Mouse (Mus musculus) gastrocnemius, postnatal 25 days (tissue): ENCODE measurements around the gene Piwil1. TPM values are rescaled to one million over a fixed set of nuclear protein-coding genes. Genes with fewer than 3 reads are reported as not detected.

Source experiments
- DNase-seq: peaks from one replicate; pipeline ENCODE4 v3.0.0; 2022
- long read RNA-seq, 2 experiments: library from polyadenylated mRNA; stranded (forward); transcript quantifications; one replicate each; pipeline ENCODE4 v2.0.0; 2021
- total RNA-seq, 2 experiments: library from RNA; stranded (reverse); gene quantifications; 1 replicate in 1 of 2; 2 replicates in 1 of 2; pipeline ENCODE4 v1.2.3; 2021

Piwil1 gene
- total RNA-seq, result not detected
- long read RNA-seq, experiment 1, result 0 reads
- long read RNA-seq, experiment 2, result 0 reads

DNA sequence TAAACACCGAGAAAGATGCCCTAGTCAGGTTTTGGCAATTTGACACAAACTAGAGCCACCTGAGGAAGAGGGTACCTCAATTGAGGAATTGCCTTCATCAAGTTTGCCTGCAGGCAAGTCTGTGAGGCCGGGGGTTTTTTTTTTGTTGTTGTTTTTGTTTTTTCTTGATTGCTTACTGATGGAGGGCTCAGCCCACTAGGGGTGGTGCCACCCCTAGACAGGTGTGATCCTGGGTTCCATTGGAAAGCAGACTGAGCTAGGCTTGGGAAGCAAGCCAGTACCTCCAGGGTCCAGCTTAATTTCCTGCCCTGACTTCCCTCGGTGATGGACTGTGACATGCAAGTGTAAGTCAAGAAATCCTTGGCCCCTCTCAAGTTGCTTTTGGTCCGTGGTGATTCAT is at the start of gene Piwil1:
Piwil1 (plus strand) TSS at position 301 of the 400 bp plus-strand sequence.
- no peak for DNase-seq

GRCm38 (mm10) chr5:128656496-128657135 is 45.7 kb upstream of the Piwil1 start:
- DNase-seq, result no peak

DNA sequence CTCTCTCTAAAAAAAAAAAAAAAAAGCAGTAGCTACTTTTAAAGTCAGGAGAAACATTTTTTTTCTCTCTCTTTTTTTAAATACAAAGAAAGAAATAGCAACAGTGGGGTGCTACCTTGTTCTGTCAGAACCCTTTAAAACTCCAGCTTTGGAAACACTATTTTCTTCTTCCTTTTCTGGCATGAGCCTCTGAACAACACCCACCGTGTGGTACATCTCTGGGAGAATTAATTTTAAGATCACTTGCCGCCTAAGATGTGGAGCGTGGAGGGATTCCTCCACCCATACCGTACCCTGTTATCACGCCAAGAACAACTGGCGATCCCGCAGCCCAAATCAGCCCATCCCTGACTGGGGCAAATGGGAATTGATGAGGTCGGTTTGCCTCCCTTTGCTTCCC is 42.2 kb upstream of the Piwil1 start:
- DNase-seq, result no peak

- DNase-seq, result no peak
Measured at GRCm38 (mm10) chr5:128662881-128663280, 39.4 kb upstream of the Piwil1 start.

DNA sequence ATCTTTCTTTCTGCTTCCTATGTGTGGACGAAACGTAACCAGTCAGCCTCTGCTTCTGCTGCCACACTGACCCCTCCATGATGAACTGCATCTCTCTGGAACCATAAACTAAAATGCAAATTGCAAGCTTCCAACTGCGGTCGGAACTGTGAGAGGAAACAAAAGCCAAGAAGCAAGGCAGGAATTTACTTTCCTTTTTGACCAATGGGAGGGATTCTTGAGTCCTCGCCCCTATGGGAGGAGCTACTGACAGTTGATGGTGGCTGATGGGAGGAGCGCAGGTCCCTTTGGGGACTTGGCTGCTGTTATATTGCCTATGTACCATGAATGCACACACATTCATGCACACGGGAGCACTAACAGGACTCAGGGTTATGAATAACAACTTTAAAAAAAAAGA is 38.3 kb upstream of the Piwil1 start:
- DNase-seq, result no peak

DNA sequence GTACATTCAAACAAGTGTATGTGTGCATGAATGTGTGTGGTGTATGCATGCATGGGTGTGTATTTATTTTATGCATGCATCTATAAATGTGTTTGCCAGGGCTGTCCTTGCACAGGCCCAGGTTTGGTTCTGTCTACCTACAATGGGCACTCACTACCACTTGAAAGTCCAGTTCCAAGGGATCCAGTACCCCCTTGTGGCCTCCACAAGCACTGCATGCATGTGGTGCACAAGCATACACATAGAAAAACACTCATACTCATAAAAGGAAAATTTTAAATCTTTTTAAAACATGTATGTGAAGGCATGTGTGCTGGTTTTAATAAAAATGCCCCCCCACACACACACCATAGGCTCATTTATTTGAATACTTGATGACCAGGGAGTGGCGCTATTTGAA is 37.3 kb upstream of the Piwil1 start:
- DNase-seq, result no peak

DNA sequence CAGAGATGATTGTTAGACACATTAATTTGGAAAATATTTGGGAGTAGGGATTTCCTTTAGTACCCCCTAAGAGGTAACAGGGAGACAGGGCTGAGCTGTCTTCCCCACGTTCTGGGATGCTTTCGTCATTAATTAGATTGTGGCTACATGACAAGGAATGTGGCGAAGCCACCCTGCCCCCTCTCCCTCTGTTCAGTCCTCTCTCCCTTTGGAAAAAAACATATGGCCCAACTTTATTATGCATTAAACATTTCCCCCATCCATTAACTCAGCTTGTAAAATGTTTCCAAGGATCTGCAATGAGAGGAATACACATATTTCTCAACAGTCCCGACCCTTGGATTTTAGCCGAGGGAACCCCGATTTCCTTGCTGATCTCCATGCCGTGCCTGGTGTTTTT is 35.0 kb upstream of the Piwil1 start:
- DNase-seq, result no peak

GRCm38 (mm10) chr5:128674124-128674523 is 28.2 kb upstream of the Piwil1 start:
- no peak for DNase-seq

- no peak for DNase-seq
Measured at GRCm38 (mm10) chr5:128677373-128677772, 25.0 kb upstream of the Piwil1 start.

DNA sequence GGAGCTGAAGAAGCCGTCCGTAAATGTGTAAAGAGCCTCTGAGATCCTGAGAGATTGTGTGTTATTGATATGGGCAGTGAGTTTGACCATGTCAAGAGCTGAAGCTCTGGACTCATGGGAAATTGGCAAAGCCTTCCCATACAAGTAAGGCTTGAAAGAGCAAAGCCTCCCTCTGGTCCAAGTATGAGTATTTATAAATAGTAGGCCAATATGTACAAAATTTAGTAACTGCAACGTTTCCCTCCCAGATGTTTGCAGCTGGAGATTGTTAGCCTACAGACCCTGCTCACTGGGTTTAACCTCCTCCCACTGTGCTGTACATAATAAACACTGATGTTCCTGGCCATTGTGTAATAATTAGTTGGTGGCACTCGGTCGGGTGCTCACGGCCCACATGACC is 24.5 kb upstream of the Piwil1 start:
- no peak for DNase-seq

DNA sequence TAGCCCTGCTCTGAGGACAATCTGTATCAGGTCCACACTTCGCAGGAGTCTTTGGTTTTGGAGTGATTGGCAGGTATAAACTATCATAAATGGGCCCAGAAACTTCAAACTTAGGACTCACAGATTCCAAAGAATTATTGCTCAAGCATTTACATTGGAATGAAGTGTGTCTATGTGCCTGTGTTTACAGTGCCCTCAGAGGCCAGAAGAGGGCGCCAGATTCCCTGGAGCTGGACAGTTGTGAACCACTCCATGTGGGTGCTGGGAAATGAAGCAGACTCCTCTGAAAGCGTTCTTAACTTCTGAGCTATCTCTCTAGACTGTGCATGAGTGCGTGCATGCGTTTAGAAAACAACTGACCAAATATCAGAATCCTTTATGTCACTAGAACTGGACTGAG is 20.9 kb upstream of the Piwil1 start:
- no peak for DNase-seq

DNA sequence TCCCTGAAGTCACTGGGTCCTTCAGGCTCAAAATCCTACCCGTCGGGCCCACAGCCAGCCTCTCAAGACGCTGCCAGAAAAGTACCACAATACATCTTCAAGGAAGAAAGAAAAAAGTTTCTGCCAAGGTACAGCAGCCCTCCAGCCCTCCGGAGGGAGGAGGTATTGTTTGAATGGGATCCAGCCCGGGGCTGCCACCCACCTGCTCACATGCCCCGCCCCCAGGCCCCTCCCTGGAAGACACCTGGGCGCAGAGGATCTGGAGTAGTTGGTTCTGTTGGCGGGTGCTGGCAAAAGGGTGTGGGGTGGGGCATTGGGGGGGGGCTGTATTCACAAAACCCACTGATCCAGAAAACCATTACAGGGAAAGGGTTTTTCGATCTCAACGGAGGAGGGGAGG is 18.1 kb upstream of the Piwil1 start:
- DNase-seq, result no peak

DNA sequence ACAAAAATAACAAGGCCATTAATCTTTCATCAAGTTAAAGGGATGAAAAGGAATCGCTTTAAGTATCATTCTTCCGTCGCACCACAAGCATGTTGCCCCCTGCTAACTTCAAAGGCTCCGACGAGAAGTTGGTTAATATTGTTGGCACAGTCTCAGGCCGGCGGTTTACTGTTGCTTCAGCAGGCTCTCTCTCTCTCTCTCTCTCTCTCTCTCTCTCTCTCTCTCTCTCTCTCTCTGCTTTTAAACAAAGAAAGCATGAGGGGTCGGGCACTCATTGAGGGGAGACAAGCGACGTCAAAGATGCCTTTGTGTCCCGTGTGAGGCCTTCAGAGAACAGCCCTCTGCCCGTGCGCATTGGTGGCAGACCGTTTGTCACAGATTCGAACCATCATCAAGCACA is 17.7 kb upstream of the Piwil1 start:
- no peak for DNase-seq

GRCm38 (mm10) chr5:128687139-128687538 is 15.2 kb upstream of the Piwil1 start:
- DNase-seq, result no peak

DNA sequence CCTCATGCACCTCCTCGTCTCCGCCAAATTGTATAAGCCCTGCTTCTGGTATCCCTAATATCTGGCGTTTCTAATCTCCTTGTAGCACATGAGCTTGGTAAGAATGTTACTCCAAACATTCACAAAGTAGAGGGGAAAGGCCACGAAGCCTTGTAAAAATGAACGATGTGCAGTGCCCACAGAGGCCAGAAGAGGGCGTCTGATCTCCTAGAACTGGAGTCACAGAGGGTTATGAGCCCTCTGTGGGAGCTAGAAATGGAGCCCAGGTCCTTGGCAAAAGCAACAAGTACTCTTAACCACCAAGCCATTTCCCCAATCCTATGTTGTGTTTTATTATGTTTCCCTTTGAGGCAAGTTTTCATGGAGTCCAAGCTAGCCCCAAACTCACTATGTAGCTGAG is 8.2 kb upstream of the Piwil1 start:
- DNase-seq, result no peak

GRCm38 (mm10) chr5:128694611-128695325 is 7.6 kb upstream of the Piwil1 start:
- no peak for DNase-seq

DNA sequence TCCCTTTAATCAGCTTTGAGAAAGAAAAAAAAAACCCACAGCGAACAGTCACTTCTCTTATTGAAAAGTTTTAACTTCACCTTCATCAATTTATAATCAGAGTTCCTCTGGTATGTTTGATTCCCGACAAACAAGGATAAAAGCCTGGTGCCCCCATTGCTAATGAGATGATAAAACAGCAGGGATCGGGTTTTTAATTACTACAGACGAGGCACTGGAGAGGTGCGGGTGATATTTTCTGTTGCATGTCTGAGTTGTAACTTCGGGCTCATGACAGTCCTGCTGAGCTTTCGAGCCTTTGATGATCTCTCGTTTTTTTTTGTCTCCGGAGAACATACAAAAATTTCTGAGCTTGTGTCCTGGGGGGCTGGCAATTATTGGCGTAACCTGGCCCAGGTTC is 5.5 kb upstream of the Piwil1 start:
- no peak for DNase-seq

DNA sequence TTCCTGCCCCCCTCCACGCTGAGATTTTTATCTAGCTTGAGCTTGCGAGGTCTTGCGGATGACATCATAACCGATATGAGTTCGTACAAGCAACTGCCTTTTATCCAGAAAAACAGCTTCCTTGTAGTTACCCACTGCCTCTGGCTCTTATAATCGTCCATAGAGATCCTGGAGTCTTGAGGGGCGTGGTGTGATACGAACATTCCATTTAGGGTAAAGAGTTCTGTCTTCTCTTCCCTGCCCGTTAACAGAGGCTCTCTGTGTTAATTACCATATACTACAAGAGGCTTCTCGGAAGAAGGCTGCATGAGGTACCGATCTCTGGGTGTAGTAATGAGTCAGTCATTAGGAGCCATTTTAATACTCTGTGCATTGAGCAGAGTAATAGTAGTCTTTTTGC is 1.6 kb upstream of the Piwil1 start:
- no peak for DNase-seq

DNA sequence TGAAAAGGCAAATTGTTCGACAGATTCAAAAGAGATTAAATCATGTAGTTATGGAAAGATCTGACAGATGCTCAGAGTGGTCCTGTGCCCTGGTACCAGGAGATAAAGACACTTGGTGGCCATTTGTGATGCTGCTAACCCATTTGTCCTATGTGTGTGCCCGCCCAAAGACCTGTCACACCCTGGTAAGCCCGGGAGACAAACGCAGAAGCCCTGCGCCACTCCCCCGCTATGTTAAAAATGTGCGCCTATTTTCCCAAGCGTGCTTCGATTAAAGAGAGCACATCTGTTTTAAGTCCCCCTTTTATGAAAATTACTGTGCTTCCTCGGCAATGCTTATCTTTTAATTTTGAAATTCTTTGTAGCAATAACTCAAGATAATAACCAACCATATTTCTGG is 1.4 kb downstream of the Piwil1 start:
- no peak for DNase-seq

- no peak for DNase-seq
Measured at GRCm38 (mm10) chr5:128704134-128704904, 2.0 kb downstream of the Piwil1 start.

DNA sequence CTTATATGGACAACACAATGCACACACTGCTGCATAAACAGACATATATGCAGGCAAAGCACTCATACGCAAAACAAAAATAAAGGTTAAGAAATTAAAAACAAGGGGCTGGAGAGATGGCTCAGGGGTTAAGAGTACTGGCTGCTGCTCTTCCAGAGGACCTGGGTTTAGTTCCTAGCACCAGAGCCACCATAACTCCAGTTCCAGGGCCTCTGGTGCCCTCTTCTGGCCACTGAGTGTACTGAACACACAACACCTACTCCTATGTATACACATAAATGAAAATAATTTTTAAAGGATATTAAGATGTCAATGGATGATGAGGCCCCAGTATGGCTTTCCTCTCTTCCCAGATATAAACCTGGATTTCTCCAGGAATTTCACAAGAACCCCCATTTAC is 4.1 kb downstream of the Piwil1 start:
- no peak for DNase-seq

- DNase-seq, result no peak
Measured at GRCm38 (mm10) chr5:128707271-128707670, 4.9 kb downstream of the Piwil1 start.

GRCm38 (mm10) chr5:128708929-128709328 is 6.6 kb downstream of the Piwil1 start:
- DNase-seq, result no peak
